Mouse (Mus musculus): ENCODE measurements around the gene Ehbp1l1. TPM values are rescaled to one million over a fixed set of nuclear protein-coding genes. Genes with fewer than 3 reads are reported as not detected.

Gene Ehbp1l1
- polyA plus RNA-seq, 1 experiment, result 19.3 TPM

- Histone ChIP-seq H3K27me3 (replicated peaks; ENCODE audit: control insufficient read depth, insufficient read depth, low read length) (no peaks in the 10 kb centered on the region), H3K4me1 (ENCODE audit: control insufficient read depth, insufficient read depth, low read length) (0 out of 2 replicates have a peak, but pooled peaks cover 3% of the 10 kb centered on the region), H3K4me3 (ENCODE audit: insufficient read depth, low read depth, low read length) (no peak overlapping the region), H3K27ac (ENCODE audit: insufficient read depth, low read depth, low read length) (no peak overlapping the region), H3K36me3 (ENCODE audit: control insufficient read depth, insufficient read depth, low read length) (no peaks in the 10 kb centered on the region)
- TF ChIP-seq CTCF (conservative IDR thresholded peaks at IDR 0.05; ENCODE audit: insufficient read depth, insufficient read length, low read depth, low read length) (no peak), POLR2A (IDR thresholded peaks at IDR 0.05; ENCODE audit: low read depth, low read length) (no peak)
- WGBS, result 29% methylated on average over 36 of the region's 36 CpGs
- no peak for DNase-seq
These were observed 19.9 kb upstream of the Ehbp1l1 start for GRCm38 (mm10) chr19:5745756-5746710.

- WGBS, result 54% methylated on average over 5 of the region's 5 CpGs
- Histone ChIP-seq H3K4me1 (ENCODE audit: control insufficient read depth, insufficient read depth, low read length) (0 out of 2 replicates have a peak, but pooled peaks cover 3% of the 10 kb centered on the region), H3K36me3 (ENCODE audit: control insufficient read depth, insufficient read depth, low read length) (no peaks in the 10 kb centered on the region), H3K27ac (ENCODE audit: insufficient read depth, low read depth, low read length) (peak overlapping the region; percentile 33), H3K4me3 (ENCODE audit: insufficient read depth, low read depth, low read length) (no peak overlapping the region), H3K27me3 (replicated peaks; ENCODE audit: control insufficient read depth, insufficient read depth, low read length) (no peaks in the 10 kb centered on the region)
- peak; percentile 43 for DNase-seq
- no peak for TF ChIP-seq POLR2A (IDR thresholded peaks at IDR 0.05; ENCODE audit: low read depth, low read length)
- no peak for TF ChIP-seq CTCF (conservative IDR thresholded peaks at IDR 0.05; ENCODE audit: insufficient read depth, insufficient read length, low read depth, low read length)
These were observed 17.5 kb upstream of the Ehbp1l1 start for GRCm38 (mm10) chr19:5743576-5743975.

DNA sequence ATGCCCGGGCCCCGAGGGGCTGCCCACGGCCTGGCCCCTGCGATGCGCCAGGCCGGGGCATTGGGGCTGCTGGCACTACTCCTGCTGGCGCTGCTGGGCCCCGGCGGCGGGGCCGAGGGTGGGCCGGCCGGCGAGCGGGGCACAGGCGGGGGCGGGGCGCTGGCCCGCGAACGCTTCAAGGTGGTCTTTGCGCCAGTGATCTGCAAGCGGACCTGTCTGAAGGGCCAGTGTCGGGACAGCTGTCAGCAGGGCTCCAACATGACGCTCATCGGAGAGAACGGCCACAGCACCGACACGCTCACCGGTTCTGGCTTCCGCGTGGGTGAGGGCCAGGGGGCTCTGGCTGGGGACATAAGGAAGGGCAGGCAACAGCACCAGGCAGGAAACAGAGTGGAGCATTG is 16.1 kb upstream of the Ehbp1l1 start:
- Histone ChIP-seq H3K4me3 (ENCODE audit: insufficient read depth, low read depth, low read length) (peak overlapping the region; percentile 72), H3K27ac (ENCODE audit: insufficient read depth, low read depth, low read length) (peak overlapping the region; percentile 67), H3K36me3 (ENCODE audit: control insufficient read depth, insufficient read depth, low read length) (no peaks in the 10 kb centered on the region), H3K27me3 (replicated peaks; ENCODE audit: control insufficient read depth, insufficient read depth, low read length) (no peaks in the 10 kb centered on the region), H3K4me1 (ENCODE audit: control insufficient read depth, insufficient read depth, low read length) (0 out of 2 replicates have a peak, but pooled peaks cover 3% of the 10 kb centered on the region)
- no peak for DNase-seq
- 6% methylated on average over 32 of the region's 32 CpGs for WGBS
- TF ChIP-seq CTCF (conservative IDR thresholded peaks at IDR 0.05; ENCODE audit: insufficient read depth, insufficient read length, low read depth, low read length) (no peak), POLR2A (IDR thresholded peaks at IDR 0.05; ENCODE audit: low read depth, low read length) (no peak)

GRCm38 (mm10) chr19:5741641-5742240 is 15.6 kb upstream of the Ehbp1l1 start:
- H3K4me1 ChIP-seq (ENCODE audit: control insufficient read depth, insufficient read depth, low read length), result 0 out of 2 replicates have a peak, but pooled peaks cover 3% of the 10 kb centered on the region
- peak overlapping the region; percentile 72 for H3K4me3 ChIP-seq (ENCODE audit: insufficient read depth, low read depth, low read length)
- H3K27me3 ChIP-seq (replicated peaks; ENCODE audit: control insufficient read depth, insufficient read depth, low read length), result no peaks in the 10 kb centered on the region
- peak; percentile 80 for DNase-seq
- peak overlapping the region; percentile 67 for H3K27ac ChIP-seq (ENCODE audit: insufficient read depth, low read depth, low read length)
- H3K36me3 ChIP-seq (ENCODE audit: control insufficient read depth, insufficient read depth, low read length), result no peaks in the 10 kb centered on the region
- TF ChIP-seq POLR2A (IDR thresholded peaks at IDR 0.05; ENCODE audit: low read depth, low read length) (no peak), CTCF (conservative IDR thresholded peaks at IDR 0.05; ENCODE audit: insufficient read depth, insufficient read length, low read depth, low read length) (no peak)
- WGBS, result 2% methylated on average over 54 of the region's 55 CpGs

- Histone ChIP-seq H3K36me3 (ENCODE audit: control insufficient read depth, insufficient read depth, low read length) (no peaks in the 10 kb centered on the region), H3K4me1 (ENCODE audit: control insufficient read depth, insufficient read depth, low read length) (0 out of 2 replicates have a peak, but pooled peaks cover 3% of the 10 kb centered on the region), H3K27ac (ENCODE audit: insufficient read depth, low read depth, low read length) (peak within 1 kb of the TSS; percentile 67), H3K27me3 (replicated peaks; ENCODE audit: control insufficient read depth, insufficient read depth, low read length) (no peaks in the 10 kb centered on the region), H3K4me3 (ENCODE audit: insufficient read depth, low read depth, low read length) (peak within 1 kb of the TSS; percentile 72)
- TF ChIP-seq CTCF (conservative IDR thresholded peaks at IDR 0.05; ENCODE audit: insufficient read depth, insufficient read length, low read depth, low read length) (no peak), POLR2A (IDR thresholded peaks at IDR 0.05; ENCODE audit: low read depth, low read length) (no peak)
- 52% methylated on average over 11 of the region's 14 CpGs for WGBS
- peak; percentile 51 for DNase-seq
These were observed 14.5 kb upstream of the Ehbp1l1 start, which contains the start of gene Ltbp3 for GRCm38 (mm10) chr19:5740320-5741317. Gene Ltbp3, plus strand, starts transcription at chr19:5740904.

GRCm38 (mm10) chr19:5739446-5739845 is 13.3 kb upstream of the Ehbp1l1 start:
- Histone ChIP-seq H3K4me1 (ENCODE audit: control insufficient read depth, insufficient read depth, low read length) (0 out of 2 replicates have a peak, but pooled peaks cover 3% of the 10 kb centered on the region), H3K4me3 (ENCODE audit: insufficient read depth, low read depth, low read length) (no peak overlapping the region), H3K27me3 (replicated peaks; ENCODE audit: control insufficient read depth, insufficient read depth, low read length) (no peaks in the 10 kb centered on the region), H3K27ac (ENCODE audit: insufficient read depth, low read depth, low read length) (no peak overlapping the region), H3K36me3 (ENCODE audit: control insufficient read depth, insufficient read depth, low read length) (no peaks in the 10 kb centered on the region)
- TF ChIP-seq POLR2A (IDR thresholded peaks at IDR 0.05; ENCODE audit: low read depth, low read length), result no peak
- no peak for TF ChIP-seq CTCF (conservative IDR thresholded peaks at IDR 0.05; ENCODE audit: insufficient read depth, insufficient read length, low read depth, low read length)
- WGBS, result 76% methylated on average over 2 of the region's 2 CpGs
- DNase-seq, result no peak
